Mouse (Mus musculus) lung, postnatal 0 days (tissue): ENCODE measurements around the gene Ick.

ENCODE experiments used
- CTCF ChIP-seq: IDR thresholded peaks from 2 replicates; pipeline ENCODE4 v1.5.1; 2016; ENCODE audit warnings: antibody characterized with exemption, mild to moderate bottlenecking
- EP300 ChIP-seq: IDR thresholded peaks from 2 replicates; pipeline ENCODE4 v1.6.1; 2016; ENCODE audit warnings: antibody characterized with exemption, mild to moderate bottlenecking, control low read depth

DNA sequence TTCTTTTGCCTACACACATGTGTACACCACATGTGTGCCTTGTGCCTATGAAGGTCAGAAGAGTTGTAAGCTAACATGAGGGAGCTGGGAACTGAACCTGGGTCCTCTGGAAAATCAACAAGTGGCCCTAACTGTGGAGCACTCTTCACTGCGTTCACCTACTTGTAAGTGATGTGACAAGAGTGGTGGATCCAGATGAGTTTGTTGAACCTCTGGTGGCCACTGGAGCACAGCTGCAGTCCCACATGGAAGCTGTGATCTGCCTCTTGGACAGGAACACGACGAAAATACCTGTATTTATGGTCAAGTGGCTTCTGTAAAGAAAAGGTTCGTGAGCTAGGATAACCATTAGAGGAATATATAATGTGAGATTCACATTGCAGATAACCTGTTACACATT lies 24.7 kb upstream of the Ick start:
- TF ChIP-seq CTCF (no peak), EP300 (no peak)
